Mouse (Mus musculus) myocyte (in vitro differentiated cells): ENCODE measurements around the gene Tsc22d2.

Source experiments
- E2F4 ChIP-seq: IDR thresholded peaks from one replicate; pipeline ENCODE4 v1.6.1; 2011; ENCODE audit warnings: mild to moderate bottlenecking, control low read depth, moderate library complexity; ENCODE audit not compliant: insufficient read depth
- TCF3 ChIP-seq: IDR thresholded peaks from one replicate; pipeline ENCODE4 v1.6.1; 2011; ENCODE audit warnings: low read depth, control low read depth; ENCODE audit not compliant: insufficient read length

DNA sequence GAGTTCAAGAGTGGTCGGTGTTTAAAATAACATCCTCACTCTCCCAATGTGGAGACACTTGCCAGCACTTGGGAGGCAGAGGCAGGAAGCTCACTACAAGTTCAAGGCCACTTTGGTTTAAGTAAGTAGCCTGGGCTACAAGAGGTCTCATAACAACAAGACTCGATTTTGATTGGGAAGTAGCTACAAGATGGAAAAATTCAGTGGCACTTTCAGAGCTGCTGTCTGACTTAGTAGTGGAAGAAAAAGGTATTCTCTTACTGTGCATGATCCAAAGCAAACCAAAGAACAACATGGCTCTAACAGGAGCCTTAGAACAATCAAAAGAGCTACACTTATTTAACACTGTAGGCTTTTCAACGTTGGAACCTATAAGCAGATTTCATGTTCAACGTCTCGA is 844 bp upstream of the Tsc22d2 start:
- TF ChIP-seq TCF3: no peak
- no peak for TF ChIP-seq E2F4
